Mouse (Mus musculus) adrenal gland, postnatal 25 days (tissue): ENCODE measurements around the gene 1810010D01Rik. TPM values are rescaled to one million over a fixed set of nuclear protein-coding genes. Genes with fewer than 3 reads are reported as not detected.
A peak's percentile ranks its signal among the peaks of the same experiment; 100 is the strongest.

ENCODE experiments used
- DNase-seq: peaks from one replicate; pipeline ENCODE4 v3.0.0; 2021; ENCODE audit warnings: mixed read lengths
- long read RNA-seq: library from polyadenylated mRNA; stranded (forward); transcript quantifications from one replicate; pipeline ENCODE4 v2.0.0, GENCODE M21; 2021
- total RNA-seq: library from RNA; stranded (reverse); gene quantifications from 2 replicates; pipeline ENCODE4 v1.2.3, GENCODE M21; 2021

The 1810010D01Rik gene
- total RNA-seq: 0.52 TPM in 1 of 2 replicates, not detected in the other
- long read RNA-seq: 0 reads

DNA sequence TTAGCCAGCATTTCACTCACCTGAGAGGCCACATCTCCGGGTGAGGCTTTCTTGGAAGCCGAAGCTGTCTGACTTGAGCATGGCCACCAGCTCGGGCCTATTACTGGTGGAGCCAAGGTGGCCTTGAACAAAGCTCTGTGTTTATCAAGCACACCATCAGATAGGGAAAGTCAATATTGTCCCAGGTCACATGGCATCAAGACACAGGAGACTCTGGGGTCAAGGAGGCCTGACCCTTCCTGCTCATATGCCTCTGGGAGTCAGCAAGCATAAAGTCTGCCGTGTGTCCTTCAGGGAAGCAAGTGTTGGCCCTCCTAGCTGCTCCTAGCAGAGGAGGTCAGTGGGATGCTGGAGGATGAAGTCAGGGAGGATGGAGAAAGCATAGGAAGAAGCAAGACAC, at the start of gene 1810010D01Rik:
1810010D01Rik (minus strand) TSS at position 114 of the 400 bp plus-strand sequence.
- DNase-seq: no peak

DNA sequence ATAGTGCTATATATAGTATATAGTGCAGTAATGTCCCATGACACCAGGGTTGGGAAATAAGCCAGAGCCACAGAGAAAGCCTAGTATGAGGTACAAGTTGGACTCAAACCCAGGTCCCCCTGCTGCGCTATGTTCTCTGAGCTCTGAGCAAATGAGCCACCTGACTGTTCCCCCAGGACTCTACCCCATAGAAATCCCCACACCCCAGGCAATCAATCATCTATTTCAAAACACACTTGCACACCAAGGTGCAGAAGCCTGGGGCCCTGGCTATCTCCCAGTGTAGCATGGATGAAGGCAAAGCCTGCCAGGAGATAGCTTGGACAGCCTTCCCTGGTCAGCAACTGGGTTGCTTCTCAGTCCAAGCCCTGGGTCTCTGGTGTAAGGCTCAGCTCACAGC, 48.2 kb upstream of the 1810010D01Rik start:
- DNase-seq: no peak

DNA sequence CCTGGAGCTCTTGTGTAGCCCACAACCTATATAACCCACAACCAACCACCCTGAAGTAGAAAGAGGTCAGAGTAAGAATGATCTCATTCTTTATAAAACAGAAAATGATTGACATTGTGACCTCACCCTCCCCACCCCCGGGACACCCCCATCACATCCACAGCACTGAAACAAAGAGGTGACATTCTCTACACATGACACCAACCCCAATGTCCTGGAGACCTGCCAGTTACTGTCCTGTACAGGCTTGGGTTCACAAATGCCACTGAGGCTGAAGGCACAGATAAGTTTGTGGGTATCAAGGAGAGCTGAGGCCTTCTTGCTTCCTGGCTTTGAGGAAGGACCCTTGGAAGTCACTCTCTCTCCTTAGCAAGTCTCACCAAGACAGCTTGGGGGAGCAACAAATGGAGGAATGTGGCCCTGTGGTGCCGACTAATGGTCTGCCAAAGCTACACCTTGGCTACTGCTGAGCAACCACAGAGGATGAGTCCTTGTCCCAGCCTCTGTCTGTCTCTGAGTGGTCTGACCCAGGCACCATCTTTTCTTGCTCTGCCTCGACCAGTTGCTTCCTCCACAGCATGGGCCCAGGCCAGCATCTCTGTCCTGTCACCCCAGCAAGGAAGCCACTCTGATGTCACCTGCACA, 46.2 kb upstream of the 1810010D01Rik start:
- no peak for DNase-seq

DNA sequence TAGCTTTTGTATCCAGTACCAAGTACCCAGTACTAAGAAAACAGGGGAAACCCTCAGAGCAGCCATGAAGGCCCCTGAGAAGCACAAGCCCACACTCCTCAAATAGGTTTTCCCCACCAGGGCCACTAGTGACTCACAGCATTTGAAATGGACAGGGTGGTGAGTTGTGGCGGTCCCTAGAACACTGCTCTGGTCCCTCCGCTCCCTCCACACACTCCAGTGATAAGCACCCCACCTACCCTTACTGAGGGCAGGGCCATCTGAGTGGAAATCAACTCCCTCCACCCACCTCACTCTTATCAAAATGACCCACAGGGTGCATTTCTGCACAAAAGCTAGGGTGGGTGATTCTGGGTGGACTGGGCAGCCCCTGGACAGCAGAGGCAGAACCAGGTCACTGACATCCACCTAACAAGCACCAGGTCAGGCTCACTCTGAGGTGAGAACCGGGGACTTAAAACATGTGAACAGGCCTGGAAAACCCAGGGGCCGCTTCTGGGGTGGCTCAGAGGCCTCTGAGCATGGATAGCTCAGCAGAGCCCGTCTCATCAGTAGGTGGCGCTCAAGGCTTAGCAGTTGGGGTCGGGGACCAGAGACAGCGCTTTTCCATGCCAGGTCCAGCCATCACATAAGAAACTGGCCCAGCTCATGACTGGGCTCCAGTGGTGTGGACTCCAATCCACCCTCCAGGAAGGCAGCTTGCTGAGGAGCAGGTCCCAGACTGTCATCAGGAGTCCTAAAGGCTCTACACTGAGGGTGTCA, 45.0 kb upstream of the 1810010D01Rik start:
- peak; percentile 86 for DNase-seq

DNA sequence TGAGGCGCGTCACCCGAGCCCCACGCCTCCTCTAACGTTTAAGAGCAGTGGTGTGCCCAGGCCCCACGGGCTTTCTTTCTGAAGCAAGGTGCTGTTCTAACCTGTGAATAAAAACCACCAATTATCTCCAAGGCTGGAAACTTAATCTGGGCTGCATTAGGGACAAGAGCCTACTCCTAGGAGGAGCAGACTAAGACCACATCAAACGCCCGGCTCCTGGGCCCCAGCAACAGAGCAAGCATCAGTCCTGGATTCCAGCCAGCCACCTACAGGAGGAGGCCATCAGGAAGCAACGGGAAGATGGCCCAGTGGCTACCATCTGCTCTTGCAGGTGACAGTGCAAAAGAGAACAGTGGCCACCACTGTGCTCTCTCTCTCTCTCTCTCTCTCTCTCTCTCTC, 42.3 kb upstream of the 1810010D01Rik start:
- no peak for DNase-seq

DNA sequence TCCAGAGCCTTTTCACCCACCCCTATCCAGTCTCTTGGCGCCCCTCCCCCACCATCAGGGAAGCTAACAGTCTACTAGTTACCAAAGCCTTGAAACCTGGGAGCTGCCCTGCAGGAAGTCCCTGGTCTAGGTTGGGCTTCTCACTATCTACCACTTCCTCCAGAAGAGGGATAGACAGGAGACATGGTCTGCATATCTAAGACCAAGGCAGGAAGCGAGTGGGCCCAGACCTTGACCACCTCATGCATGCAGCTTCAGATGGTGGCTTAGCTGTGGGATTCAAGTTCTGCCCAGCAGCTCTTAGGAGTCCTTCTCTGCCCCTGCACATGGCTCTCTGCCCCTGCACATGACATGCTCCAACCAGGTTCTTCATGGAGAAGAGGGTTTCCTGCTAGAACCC, 41.0 kb upstream of the 1810010D01Rik start:
- DNase-seq: no peak

DNA sequence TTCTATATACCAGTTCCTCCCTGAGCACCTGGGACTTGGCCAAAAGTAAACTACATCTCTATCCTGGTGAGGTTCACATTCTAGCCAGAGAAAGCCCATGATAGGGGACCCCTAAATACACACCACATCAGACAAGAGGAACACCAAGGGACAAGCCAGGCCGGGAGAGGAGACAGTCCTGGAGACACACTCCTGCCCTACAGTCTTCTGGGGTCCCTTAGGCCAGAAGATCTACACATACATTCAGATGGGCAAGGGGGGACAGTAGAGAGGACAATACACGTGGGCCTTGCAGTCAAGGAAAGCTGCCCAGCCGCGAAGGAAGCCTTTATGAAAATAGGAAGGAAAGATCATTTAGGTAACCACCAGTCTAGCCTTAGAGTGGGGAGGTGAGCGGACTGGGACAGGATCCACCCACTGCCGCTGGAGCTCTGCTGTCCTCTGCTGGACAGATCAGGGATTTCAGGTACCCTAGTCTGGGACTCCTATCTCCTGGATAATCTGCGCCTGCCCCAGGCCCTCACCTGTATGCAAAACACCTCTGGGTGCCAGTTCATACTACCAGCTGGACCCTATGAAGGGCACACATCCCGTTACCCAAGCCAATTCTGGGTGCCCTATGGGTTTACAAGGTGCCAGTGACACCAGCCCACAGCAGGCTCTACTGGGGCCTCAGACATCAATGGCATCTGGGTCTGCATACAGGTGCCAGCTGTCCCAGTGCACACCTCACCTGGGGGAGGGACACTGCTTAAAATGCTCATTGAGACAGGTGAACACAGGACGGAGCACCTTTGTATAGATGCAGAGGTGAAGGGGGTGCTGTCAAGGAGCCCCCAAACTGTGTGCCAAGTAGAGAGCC, 35.2 kb upstream of the 1810010D01Rik start:
- peak; percentile 83 for DNase-seq

DNA sequence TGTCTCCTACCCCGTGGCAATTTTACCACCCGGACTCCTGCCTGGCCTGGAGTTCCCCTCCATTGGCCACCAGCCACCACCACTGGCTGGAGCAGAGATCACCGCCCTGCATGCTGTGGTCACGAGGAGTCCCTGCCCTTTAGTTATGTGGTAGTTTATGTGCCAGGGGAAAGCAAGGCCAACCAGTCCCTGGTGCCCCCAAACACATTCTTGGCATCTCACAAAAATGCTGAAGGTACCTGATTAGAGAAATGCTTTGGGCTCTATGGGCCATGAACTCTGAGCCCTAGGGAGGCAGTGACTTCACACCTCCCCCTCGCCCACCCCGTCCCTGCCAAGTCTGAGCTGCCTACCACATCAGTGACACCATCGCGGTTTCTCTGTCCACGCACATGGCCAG, 34.1 kb upstream of the 1810010D01Rik start:
- DNase-seq: no peak

DNA sequence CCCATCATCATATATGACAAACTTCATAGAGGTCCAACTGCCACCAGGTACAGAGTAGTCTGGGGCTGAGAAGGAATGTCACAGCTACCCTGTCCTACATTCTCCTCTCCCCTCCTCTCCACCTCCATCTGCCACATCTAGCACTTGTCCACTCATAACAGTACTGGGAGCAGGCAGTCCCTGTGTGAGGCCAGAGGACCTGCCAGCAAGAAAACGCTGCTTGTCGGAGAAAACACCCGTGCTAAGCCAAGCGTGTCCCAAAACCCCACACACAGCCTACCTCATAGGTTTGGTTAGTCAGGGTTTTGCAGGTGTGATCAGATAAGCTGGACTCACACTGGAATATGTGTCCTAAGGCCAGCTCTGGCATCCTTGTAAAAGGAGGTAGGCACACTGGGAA, 33.0 kb upstream of the 1810010D01Rik start:
- DNase-seq: no peak

DNA sequence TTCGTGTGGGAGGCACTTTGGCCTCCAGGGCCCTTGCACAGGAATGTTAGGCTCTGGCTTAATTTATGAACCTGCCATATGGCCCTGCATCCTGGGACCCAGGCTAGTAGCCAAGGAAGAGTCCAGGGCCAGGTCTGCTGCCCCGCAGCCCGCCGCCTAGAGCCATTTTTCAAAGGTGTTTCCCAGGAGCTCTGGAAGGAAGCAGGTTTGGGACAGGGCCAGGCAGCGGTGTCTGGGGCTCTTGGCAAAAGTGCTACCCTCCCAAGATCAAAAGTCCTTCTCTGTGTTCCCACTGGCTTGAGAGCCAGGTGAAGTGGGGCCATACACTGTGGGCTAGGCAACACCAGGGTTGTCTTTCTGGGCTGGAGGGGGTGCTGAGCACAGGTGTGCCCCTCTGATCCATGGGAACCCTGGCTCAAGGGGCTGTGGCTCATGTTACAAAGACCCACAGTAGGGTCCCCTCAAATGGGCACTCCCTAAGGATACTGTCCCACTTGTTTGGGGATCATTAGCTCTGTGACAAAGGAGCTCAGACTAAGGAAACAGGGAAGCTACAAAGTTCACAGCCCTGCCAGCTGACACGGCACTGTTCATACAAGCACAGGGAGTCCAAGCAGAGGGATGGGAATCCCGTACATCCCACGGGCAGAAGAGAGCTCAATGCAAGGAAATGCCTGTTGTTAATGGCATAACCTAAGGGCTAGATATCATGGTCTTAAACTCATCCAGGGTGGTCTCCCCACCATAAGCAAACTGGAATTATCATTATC, 32.0 kb upstream of the 1810010D01Rik start:
- no peak for DNase-seq

DNA sequence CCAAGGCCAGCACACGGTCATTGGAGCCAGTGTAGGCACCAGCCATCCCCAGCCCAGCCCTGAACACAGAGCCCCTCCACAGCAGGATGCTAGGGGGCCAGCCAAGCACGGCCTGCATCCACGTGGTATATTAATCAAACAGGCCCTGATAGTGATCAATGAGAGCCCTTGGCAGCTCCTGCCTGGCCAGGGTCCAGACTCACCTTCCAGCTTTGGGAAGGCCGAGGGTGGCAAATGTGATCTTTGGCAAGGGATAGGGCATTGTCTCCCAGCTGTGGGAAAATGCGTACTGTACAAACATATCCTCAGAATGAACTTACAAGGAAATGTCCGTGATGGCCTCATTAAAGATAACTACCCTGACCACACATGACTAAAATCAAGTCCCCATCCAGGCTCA, 31.2 kb upstream of the 1810010D01Rik start:
- no peak for DNase-seq

DNA sequence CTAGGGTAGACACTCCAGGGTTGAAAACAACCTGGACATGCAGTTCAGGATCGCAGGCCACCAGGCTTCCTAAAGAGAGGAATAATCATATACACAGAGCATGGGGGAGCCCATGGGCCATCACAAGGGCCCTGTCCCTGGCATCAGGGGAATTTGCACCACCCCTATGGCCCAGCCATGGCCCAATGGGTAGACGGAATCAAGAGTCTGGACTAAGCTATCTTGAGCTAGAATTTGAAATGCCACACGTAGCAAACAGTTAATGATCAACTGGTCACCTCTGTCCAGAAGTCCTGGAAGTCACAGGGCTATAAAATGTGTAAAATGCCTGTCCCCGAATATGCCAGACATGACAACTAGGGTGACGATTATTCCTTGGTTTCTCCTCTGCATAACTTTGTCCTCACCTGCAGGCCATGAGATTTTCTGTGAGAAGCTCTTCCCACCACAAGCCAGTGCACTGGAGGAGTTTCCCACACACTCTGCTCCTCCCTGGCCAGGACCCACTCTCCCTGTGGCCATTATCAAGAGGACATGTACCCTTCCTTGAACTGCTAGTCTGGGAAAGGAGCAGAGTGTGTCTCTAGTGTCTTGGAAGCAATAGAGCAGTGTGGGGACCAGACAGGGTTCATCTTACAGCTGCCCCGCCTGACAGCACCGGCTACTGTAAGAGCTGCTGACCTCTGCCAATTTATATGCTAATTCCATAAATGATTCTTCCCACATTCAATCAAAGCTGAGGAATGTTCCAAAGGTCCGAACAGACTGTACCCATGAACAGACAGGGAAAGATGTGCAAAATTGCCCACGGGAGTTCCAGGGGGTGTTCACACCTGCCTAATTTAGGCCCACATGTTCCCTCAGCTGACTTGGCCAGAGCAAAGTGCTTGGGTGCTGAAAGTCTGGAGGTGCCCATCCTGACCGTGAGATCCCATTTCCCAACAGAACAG, 27.2 kb upstream of the 1810010D01Rik start:
- DNase-seq: no peak

DNA sequence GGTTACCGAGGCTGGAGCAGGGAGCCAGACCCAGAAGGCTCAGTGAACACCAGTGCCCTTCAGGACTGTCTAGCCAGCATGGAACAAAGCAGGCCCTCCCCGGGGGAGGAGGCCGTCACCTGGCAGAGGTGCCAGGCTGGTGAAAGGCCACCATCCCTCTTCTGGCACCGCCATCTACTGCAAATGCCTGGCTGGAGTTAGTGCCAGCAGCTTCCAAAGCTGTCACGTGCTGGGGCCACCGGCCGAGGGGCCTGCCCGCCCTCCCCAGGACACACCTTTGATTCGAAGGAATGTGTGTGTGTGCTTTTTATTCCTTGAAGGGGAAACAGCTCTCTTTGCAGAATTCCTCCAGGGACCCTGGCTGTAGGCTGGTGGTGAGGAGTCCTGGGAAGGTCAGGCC, 23.7 kb upstream of the 1810010D01Rik start:
- DNase-seq: peak; percentile 23

DNA sequence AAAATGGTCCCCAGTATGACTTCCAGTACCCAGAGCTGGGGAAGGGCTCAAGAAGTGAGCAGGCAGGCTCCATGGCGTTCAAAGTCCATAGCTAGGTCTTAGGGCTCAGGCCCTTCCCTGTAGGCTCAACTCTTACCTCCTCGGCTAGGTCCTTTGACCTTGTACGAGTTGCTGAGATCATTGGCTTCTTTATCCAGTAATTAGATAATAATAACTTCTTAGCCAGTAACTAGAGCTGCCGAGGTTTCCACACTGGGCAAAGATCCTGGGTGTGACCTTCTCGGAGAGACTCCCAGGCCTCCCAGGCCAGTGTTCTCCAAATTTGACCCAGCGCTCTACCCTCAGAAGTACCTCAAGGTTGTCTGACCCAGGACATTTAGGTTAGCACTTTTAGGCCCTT, 18.7 kb upstream of the 1810010D01Rik start:
- no peak for DNase-seq

DNA sequence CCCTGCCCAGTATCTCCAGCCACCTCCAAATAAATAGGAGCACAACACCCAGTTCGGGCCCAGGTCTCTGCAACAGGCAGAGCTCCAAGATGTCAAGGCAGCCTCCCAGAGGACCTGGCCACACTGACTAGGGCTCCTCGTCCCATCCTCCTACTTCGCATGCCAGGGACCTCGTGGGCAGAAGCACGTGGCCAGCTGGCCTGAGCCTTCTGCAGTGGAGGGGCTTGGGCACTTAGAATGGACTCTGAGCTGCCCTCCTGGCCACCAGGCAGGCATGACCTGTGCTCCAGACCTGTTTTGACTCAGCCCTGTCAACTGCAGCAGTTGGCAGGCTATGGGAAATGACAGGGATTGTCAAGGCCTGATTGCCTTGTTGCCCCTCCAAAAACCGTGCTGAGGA, 17.7 kb upstream of the 1810010D01Rik start:
- DNase-seq: no peak

DNA sequence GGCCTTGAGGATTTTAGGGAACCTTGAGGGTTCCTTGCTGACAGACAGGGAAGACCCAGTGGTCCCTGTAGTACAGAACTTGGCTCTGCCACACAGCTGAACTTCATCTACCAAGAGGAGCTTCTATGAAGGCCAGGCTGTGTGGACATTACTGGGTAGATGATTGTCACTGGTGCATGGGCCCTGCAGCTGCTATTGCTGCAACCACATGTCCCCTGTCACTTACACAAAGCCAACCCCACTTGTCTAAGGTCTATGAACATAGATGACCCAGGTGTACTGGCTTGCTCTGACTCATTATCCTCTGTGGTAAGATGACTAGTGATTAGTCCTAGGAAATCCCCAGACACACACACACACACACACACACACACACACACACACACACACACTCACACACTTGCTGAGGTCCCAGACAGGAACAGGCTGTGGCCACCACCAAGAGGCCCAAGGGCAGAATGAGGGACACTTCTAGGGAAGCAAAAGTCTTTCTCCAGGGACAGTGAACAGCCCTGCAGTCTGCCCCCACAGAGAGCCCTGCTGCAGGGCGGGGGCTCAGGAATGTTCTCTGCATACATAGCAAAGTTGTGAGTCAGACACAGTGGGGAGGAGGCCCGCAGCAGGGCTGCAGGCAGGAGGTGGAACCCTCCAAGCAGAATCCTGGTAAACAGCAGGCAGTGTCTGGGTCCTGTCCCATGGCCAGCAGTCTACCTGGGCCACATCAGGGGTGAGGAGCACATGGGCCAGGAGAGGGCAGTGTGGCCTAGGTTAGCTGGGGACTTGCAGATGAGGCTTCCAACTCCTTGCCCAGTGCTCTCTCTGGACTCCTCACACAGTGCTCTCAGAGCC, 14.1 kb upstream of the 1810010D01Rik start:
- DNase-seq: peak; percentile 45

DNA sequence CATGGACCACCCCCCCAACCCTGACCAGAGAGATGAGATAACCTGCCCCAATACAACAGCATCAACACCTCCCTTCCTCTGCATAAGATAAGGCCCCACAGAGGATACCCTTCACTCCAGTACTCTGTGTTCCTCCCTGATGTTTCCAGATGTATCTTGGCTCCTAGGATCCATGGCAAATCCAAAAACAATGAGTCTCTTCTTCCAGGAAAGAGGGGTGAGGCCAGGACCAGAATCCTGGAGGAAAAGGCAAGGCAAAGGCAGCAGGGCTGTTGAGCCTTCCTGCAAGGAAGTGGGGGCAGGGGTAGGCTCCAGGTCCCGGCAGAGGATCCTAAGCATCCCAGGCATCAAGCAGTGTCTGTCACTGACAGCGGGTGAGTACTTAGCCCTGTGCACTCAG, 13.4 kb upstream of the 1810010D01Rik start:
- DNase-seq: no peak

DNA sequence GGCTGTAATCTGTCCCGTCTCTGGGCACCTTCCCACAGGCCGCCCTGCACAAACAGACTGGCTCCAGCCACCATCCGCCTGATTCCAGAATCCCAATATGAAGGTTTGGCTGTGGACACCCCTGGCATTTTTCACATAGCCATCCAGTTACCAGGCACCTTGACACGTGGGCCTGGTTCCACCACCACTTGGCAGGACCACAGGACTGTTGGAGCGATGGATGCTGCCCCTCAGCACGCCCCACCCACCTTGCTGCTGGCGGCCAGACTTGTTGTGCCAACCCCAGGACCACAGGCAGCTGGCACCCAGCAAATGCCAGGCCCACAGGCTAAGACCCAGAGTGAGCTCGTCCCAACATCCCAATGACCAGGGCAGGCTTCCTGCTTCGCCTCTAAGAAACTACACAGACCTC, 11.5 kb upstream of the 1810010D01Rik start:
- DNase-seq: no peak

DNA sequence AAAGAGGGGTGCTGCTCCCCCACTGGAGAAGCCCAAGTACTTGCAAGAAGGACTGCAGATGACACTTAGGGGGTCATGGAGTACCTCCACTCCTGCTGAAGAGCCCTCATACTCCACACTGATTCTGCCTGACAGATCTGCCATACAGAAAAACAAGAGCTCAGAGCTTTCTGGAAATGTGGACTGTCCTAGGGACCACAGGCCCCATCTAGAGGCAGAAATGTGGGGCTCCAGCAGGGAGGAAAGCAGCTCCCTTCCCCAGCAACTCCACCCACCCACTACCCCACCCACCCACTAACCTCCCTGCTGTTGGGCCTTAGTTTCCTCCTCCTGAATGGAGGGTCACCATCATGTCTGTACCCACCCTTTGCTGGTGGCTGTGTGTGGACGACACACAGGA, 8.7 kb upstream of the 1810010D01Rik start:
- no peak for DNase-seq

DNA sequence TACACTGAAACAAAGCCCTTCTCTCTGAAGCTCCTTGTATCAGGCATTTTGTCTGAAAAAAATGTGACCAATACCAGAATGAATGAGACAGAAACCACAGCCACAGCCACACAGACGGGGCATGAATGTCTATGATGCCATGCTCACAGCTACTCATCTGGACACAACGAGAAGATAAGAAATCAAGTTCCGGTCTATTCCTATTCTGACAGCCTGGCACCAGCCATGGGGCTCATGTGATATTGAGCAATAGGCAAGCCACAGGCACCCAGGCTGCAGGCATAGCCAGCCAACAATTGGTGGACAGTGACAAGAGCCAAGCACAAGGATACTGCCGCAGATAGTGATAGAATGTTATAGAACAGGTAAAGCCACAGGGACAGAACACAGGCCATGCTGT, 7.6 kb upstream of the 1810010D01Rik start:
- DNase-seq: no peak
